Mouse (Mus musculus): ENCODE results near the gene Scyl2. TPM values are rescaled to one million over a fixed set of nuclear protein-coding genes. Genes with fewer than 3 reads are reported as not detected.
A peak's percentile ranks its signal among the peaks of the same experiment; 100 is the strongest.

The Scyl2 gene
- 7.3 and 7.6 TPM in 2 replicates for polyA plus RNA-seq (2012; rRNA removed)

GRCm38 (mm10) chr10:89686139-89686808, at the start of gene Scyl2:
Gene Scyl2, minus strand, starts transcription at chr10:89686285.
- Histone ChIP-seq H3K36me3 (ENCODE audit: control insufficient read depth, insufficient read depth, low read length) (no peaks in the 10 kb centered on the region), H3K27ac (ENCODE audit: insufficient read depth, low read length) (peak within 1 kb of the TSS; percentile 31; the same call in 1 of the 2 replicates), H3K4me3 (ENCODE audit: extremely low read depth, insufficient read depth, insufficient read length) (peak within 1 kb of the TSS; percentile 69), H3K4me1 (ENCODE audit: control insufficient read depth, insufficient read depth, insufficient read length) (peaks cover 3% of the 10 kb centered on the region; the same call in 1 of the 2 replicates), H3K27me3 (ENCODE audit: control insufficient read depth, insufficient read depth, low read length) (no peaks in the 10 kb centered on the region)
- DNase-seq (ENCODE audit: low read depth in 1 of 2, low spot score in 2 of 2) = peak; percentile 86 to 95
- 8% methylated on average over 31 of the region's 31 CpGs for WGBS
- TF ChIP-seq POLR2A (IDR thresholded peaks at IDR 0.05; ENCODE audit: low read depth, low read length) (peak; percentile 21), CTCF (IDR thresholded peaks at IDR 0.05; ENCODE audit: extremely low read depth, insufficient read depth, insufficient read length, insufficient replicate concordance) (no peak)

GRCm38 (mm10) chr10:89732001-89732794, 46.1 kb upstream of the Scyl2 start, which contains the start of gene Actr6:
Gene Actr6, minus strand, starts transcription at chr10:89732295.
- H3K4me1 ChIP-seq (ENCODE audit: control insufficient read depth, insufficient read depth, insufficient read length) = no peaks in the 10 kb centered on the region; the same call in 1 of the 2 replicates
- no peaks in the 10 kb centered on the region; the same call in 1 of the 2 replicates for H3K36me3 ChIP-seq (ENCODE audit: control insufficient read depth, insufficient read depth, low read length)
- peak; percentile 92 for DNase-seq (ENCODE audit: low read depth in 1 of 2, low spot score in 2 of 2)
- H3K27ac ChIP-seq (ENCODE audit: insufficient read depth, low read length) = peak within 1 kb of the TSS; percentile 80
- TF ChIP-seq POLR2A (IDR thresholded peaks at IDR 0.05; ENCODE audit: low read depth, low read length) = peak; percentile 51
- TF ChIP-seq CTCF (IDR thresholded peaks at IDR 0.05; ENCODE audit: extremely low read depth, insufficient read depth, insufficient read length, insufficient replicate concordance) = no peak
- H3K27me3 ChIP-seq (ENCODE audit: control insufficient read depth, insufficient read depth, low read length) = no peaks in the 10 kb centered on the region
- peak within 1 kb of the TSS; percentile 92 for H3K4me3 ChIP-seq (ENCODE audit: extremely low read depth, insufficient read depth, insufficient read length)
- 2% methylated on average over 49 of the region's 49 CpGs for WGBS

GRCm38 (mm10) chr10:89731341-89731740, 45.3 kb upstream of the Scyl2 start:
- peak overlapping the region; percentile 80; the same call in 1 of the 2 replicates for H3K27ac ChIP-seq (ENCODE audit: insufficient read depth, low read length)
- no peaks in the 10 kb centered on the region for H3K27me3 ChIP-seq (ENCODE audit: control insufficient read depth, insufficient read depth, low read length)
- H3K4me1 ChIP-seq (ENCODE audit: control insufficient read depth, insufficient read depth, insufficient read length) = no peaks in the 10 kb centered on the region; the same call in 1 of the 2 replicates

GRCm38 (mm10) chr10:89730386-89730785, 44.3 kb upstream of the Scyl2 start:
- peaks cover 6% of the 10 kb centered on the region; the same call in 1 of the 2 replicates for H3K36me3 ChIP-seq (ENCODE audit: control insufficient read depth, insufficient read depth, low read length)
- H3K27me3 ChIP-seq (ENCODE audit: control insufficient read depth, insufficient read depth, low read length) = no peaks in the 10 kb centered on the region
- no peak overlapping the region for H3K4me3 ChIP-seq (ENCODE audit: extremely low read depth, insufficient read depth, insufficient read length)
- no peak for DNase-seq (ENCODE audit: low read depth in 1 of 2, low spot score in 2 of 2)
- H3K27ac ChIP-seq (ENCODE audit: insufficient read depth, low read length) = no peak overlapping the region
- TF ChIP-seq POLR2A (IDR thresholded peaks at IDR 0.05; ENCODE audit: low read depth, low read length) (no peak), CTCF (IDR thresholded peaks at IDR 0.05; ENCODE audit: extremely low read depth, insufficient read depth, insufficient read length, insufficient replicate concordance) (no peak)
- H3K4me1 ChIP-seq (ENCODE audit: control insufficient read depth, insufficient read depth, insufficient read length) = no peaks in the 10 kb centered on the region; the same call in 1 of the 2 replicates
- 92% methylated on average over 6 of the region's 6 CpGs for WGBS

More at GRCm38 (mm10) chr10:89731341-89731740, 45.3 kb upstream of the Scyl2 start:
- peak overlapping the region; percentile 92 for H3K4me3 ChIP-seq (ENCODE audit: extremely low read depth, insufficient read depth, insufficient read length)
- TF ChIP-seq CTCF (IDR thresholded peaks at IDR 0.05; ENCODE audit: extremely low read depth, insufficient read depth, insufficient read length, insufficient replicate concordance) (no peak), POLR2A (IDR thresholded peaks at IDR 0.05; ENCODE audit: low read depth, low read length) (no peak)
- WGBS = 11% methylated on average over 5 of the region's 5 CpGs
- peaks cover 2% of the 10 kb centered on the region; the same call in 1 of the 2 replicates for H3K36me3 ChIP-seq (ENCODE audit: control insufficient read depth, insufficient read depth, low read length)
- DNase-seq (ENCODE audit: low read depth in 1 of 2, low spot score in 2 of 2) = no peak

GRCm38 (mm10) chr10:89722247-89723195, 36.4 kb upstream of the Scyl2 start:
- peaks cover 20% of the 10 kb centered on the region for H3K36me3 ChIP-seq (ENCODE audit: control insufficient read depth, insufficient read depth, low read length)
- no peak for DNase-seq (ENCODE audit: low read depth in 1 of 2, low spot score in 2 of 2)
- H3K27me3 ChIP-seq (ENCODE audit: control insufficient read depth, insufficient read depth, low read length) = no peaks in the 10 kb centered on the region
- WGBS = 92% methylated on average over 14 of the region's 14 CpGs
- TF ChIP-seq CTCF (IDR thresholded peaks at IDR 0.05; ENCODE audit: extremely low read depth, insufficient read depth, insufficient read length, insufficient replicate concordance) = no peak
- no peaks in the 10 kb centered on the region for H3K4me1 ChIP-seq (ENCODE audit: control insufficient read depth, insufficient read depth, insufficient read length)
- no peak overlapping the region for H3K4me3 ChIP-seq (ENCODE audit: extremely low read depth, insufficient read depth, insufficient read length)
- H3K27ac ChIP-seq (ENCODE audit: insufficient read depth, low read length) = no peak overlapping the region

GRCm38 (mm10) chr10:89720796-89721195, 34.7 kb upstream of the Scyl2 start:
- TF ChIP-seq POLR2A (IDR thresholded peaks at IDR 0.05; ENCODE audit: low read depth, low read length) = no peak
- H3K27me3 ChIP-seq (ENCODE audit: control insufficient read depth, insufficient read depth, low read length) = no peaks in the 10 kb centered on the region
- WGBS = 97% methylated on average over 3 of the region's 3 CpGs
- H3K4me1 ChIP-seq (ENCODE audit: control insufficient read depth, insufficient read depth, insufficient read length) = no peaks in the 10 kb centered on the region
- no peak overlapping the region for H3K4me3 ChIP-seq (ENCODE audit: extremely low read depth, insufficient read depth, insufficient read length)
- DNase-seq (ENCODE audit: low read depth in 1 of 2, low spot score in 2 of 2) = no peak
- H3K27ac ChIP-seq (ENCODE audit: insufficient read depth, low read length) = no peak overlapping the region
- H3K36me3 ChIP-seq (ENCODE audit: control insufficient read depth, insufficient read depth, low read length) = peaks cover 18% of the 10 kb centered on the region
